Mouse (Mus musculus) spleen, postnatal 10 days (tissue): ENCODE measurements around the gene Ptprf.

Source experiments
- DNase-seq, 2 experiments: peaks; one replicate each; pipeline ENCODE4 v3.0.0; 2021 to 2022; ENCODE audit warnings: low spot score in 2 of 2

Gene Ptprf

GRCm38 (mm10) chr4:118286202-118286601, 5.0 kb downstream of the Ptprf start:
- no peak for DNase-seq

GRCm38 (mm10) chr4:118282182-118282562, 9.0 kb downstream of the Ptprf start:
- no peak for DNase-seq

GRCm38 (mm10) chr4:118281444-118282181, 9.6 kb downstream of the Ptprf start:
- DNase-seq: no peak

- no peak for DNase-seq
Observed at GRCm38 (mm10) chr4:118280506-118280905, 10.7 kb downstream of the Ptprf start.

GRCm38 (mm10) chr4:118276520-118277232, 14.5 kb downstream of the Ptprf start:
- DNase-seq: peak in 1 of 2 experiments; percentile 30

- DNase-seq: no peak
Observed at GRCm38 (mm10) chr4:118275601-118276519, 15.3 kb downstream of the Ptprf start.

GRCm38 (mm10) chr4:118274521-118274920, 16.7 kb downstream of the Ptprf start:
- DNase-seq: no peak

GRCm38 (mm10) chr4:118273998-118274397, 17.2 kb downstream of the Ptprf start:
- no peak for DNase-seq

GRCm38 (mm10) chr4:118273545-118273944, 17.7 kb downstream of the Ptprf start:
- no peak for DNase-seq

GRCm38 (mm10) chr4:118272871-118273270, 18.3 kb downstream of the Ptprf start:
- no peak for DNase-seq

- DNase-seq: no peak
Observed at GRCm38 (mm10) chr4:118272258-118272657, 18.9 kb downstream of the Ptprf start.

- no peak for DNase-seq
Observed at GRCm38 (mm10) chr4:118271556-118272074, 19.6 kb downstream of the Ptprf start.

- no peak for DNase-seq
Observed at GRCm38 (mm10) chr4:118270706-118271105, 20.5 kb downstream of the Ptprf start.

GRCm38 (mm10) chr4:118269999-118270398, 21.2 kb downstream of the Ptprf start:
- peak in 1 of 2 experiments; percentile 34 for DNase-seq

GRCm38 (mm10) chr4:118268429-118269212, 22.6 kb downstream of the Ptprf start:
- DNase-seq: no peak

- no peak for DNase-seq
Observed at GRCm38 (mm10) chr4:118265557-118265956, 25.6 kb downstream of the Ptprf start.

- no peak for DNase-seq
Observed at GRCm38 (mm10) chr4:118261771-118262473, 29.3 kb downstream of the Ptprf start.

- DNase-seq: no peak
Observed at GRCm38 (mm10) chr4:118261291-118261690, 29.9 kb downstream of the Ptprf start.

GRCm38 (mm10) chr4:118260551-118261267, 30.5 kb downstream of the Ptprf start:
- DNase-seq: peak in 1 of 2 experiments; percentile 41
